Mouse (Mus musculus): ENCODE data around the gene Itga5. TPM values are rescaled to one million over a fixed set of nuclear protein-coding genes. Genes with fewer than 3 reads are reported as not detected.
A peak's percentile ranks its signal among the peaks of the same experiment; 100 is the strongest.
"Not testable (repeated sequence)": the region's sequence is repeated elsewhere in the genome, so short reads cannot be mapped to it uniquely, and the experiment has no call there.

Itga5 gene
- polyA plus RNA-seq (2012; fragmentation: generic; extraction: Trizol), result 104 TPM
- long read RNA-seq, experiment 1, full-length matches to known transcripts, result 16 of 47 reads
- long read RNA-seq, experiment 1, partial matches to known transcripts, result 28 of 47 reads
- long read RNA-seq, experiment 1, other reads (novel, unspliced or antisense), result 3 of 47 reads
- long read RNA-seq, experiment 2, full-length matches to known transcripts, result 633 of 883 reads
- long read RNA-seq, experiment 2, partial matches to known transcripts, result 154 of 883 reads
- long read RNA-seq, experiment 2, other reads (novel, unspliced or antisense), result 96 of 883 reads

- Histone ChIP-seq H3K79me2 (ENCODE audit: control insufficient read depth, insufficient read depth) (peaks cover 56% of the 10 kb centered on the region), H3K36me3 (ENCODE audit: control insufficient read depth, insufficient read depth) (peaks cover 29% of the 10 kb centered on the region), H3K79me3 (ENCODE audit: low read depth) (peaks cover 46% of the 10 kb centered on the region), H3K27me3 (ENCODE audit: control insufficient read depth, insufficient read depth, insufficient read length) (no peaks in the 10 kb centered on the region), H3ac (ENCODE audit: control insufficient read depth, insufficient read length, low read depth) (peak within 1 kb of the TSS; percentile 98), H3K4me3 (ENCODE audit: insufficient read depth, poor library complexity, severe bottlenecking) (peak within 1 kb of the TSS; percentile 99)
- TF ChIP-seq CTCF (IDR thresholded peaks at IDR 0.05; ENCODE audit: control insufficient read depth, insufficient read depth, insufficient read length), result no peak
- peak; percentile 33 for TF ChIP-seq MAX (IDR thresholded peaks at IDR 0.05)
- no peak for TF ChIP-seq MYOD1 (IDR thresholded peaks at IDR 0.05; ENCODE audit: control insufficient read depth, insufficient read length, low read depth)
These were observed at the start of gene Itga5 for GRCm38 (mm10) chr15:103366376-103367149. TSS of gene Itga5 (minus strand) at chr15:103366763.

- not testable (repeated sequence) for H3K36me3 ChIP-seq (ENCODE audit: control insufficient read depth, insufficient read depth); H3ac ChIP-seq (ENCODE audit: control insufficient read depth, insufficient read length, low read depth); H3K79me2 ChIP-seq (ENCODE audit: control insufficient read depth, insufficient read depth); H3K27me3 ChIP-seq (ENCODE audit: control insufficient read depth, insufficient read depth, insufficient read length); H3K79me3 ChIP-seq (ENCODE audit: low read depth); H3K4me3 ChIP-seq (ENCODE audit: insufficient read depth, poor library complexity, severe bottlenecking)
These were observed 39.0 kb upstream of the Itga5 start for GRCm38 (mm10) chr15:103405586-103405985.

DNA sequence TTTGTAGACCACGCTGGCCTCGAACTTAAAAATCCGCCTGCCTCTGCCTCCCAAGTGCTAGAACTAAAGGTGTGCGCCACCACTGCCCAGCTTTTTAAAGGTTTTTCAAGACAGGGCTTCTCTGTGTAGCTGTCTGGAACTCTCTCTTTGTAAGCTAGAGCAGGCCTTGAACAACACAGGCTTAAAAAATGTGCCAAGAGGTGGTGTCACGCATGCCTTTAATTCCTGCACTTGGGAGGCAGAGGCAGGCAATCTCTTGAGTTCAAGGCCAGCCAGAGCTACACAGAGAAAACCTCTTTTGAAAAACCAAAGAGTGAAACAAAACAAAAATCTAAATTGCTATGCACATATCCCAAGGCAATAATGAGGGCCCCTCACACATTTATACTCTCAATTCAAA, 34.8 kb upstream of the Itga5 start:
- no peak overlapping the region for H3K4me3 ChIP-seq (ENCODE audit: insufficient read depth, poor library complexity, severe bottlenecking)
- H3K36me3 ChIP-seq (ENCODE audit: control insufficient read depth, insufficient read depth), result no peaks in the 10 kb centered on the region
- H3K27me3 ChIP-seq (ENCODE audit: control insufficient read depth, insufficient read depth, insufficient read length), result no peaks in the 10 kb centered on the region
- H3K79me3 ChIP-seq (ENCODE audit: low read depth), result no peaks in the 10 kb centered on the region
- H3K79me2 ChIP-seq (ENCODE audit: control insufficient read depth, insufficient read depth), result no peaks in the 10 kb centered on the region
- H3ac ChIP-seq (ENCODE audit: control insufficient read depth, insufficient read length, low read depth), result no peak overlapping the region
- TF ChIP-seq MAX (IDR thresholded peaks at IDR 0.05) (no peak), CTCF (IDR thresholded peaks at IDR 0.05; ENCODE audit: control insufficient read depth, insufficient read depth, insufficient read length) (no peak), MYOD1 (IDR thresholded peaks at IDR 0.05; ENCODE audit: control insufficient read depth, insufficient read length, low read depth) (no peak), FOSL1 (IDR thresholded peaks at IDR 0.05; ENCODE audit: insufficient read depth, low read length, poor library complexity, severe bottlenecking) (no peak), MYOG (IDR thresholded peaks at IDR 0.05; ENCODE audit: control insufficient read depth, extremely low read depth, insufficient read length) (no peak), CEBPB (IDR thresholded peaks at IDR 0.05; ENCODE audit: low read depth) (no peak), USF1 (IDR thresholded peaks at IDR 0.05; ENCODE audit: low read depth) (no peak)

DNA sequence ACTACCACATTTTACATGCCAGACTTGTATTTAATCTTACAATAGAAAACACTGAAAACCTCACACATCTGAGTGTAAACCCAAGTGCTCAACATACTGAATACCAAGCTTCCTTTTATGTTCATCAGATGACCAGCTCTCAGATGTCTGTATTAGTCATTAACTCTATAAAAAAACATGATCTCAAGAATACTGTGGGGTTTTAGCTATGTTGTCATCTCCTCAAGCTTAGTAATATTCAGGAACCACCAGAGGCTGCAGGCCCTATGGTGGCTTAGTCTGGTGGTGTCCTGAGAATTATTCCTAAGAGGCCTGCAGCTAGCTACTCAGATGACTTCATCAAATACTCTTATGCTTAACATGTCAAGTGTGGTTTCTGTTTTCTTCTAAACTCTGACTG, 27.0 kb upstream of the Itga5 start:
- Histone ChIP-seq H3ac (ENCODE audit: control insufficient read depth, insufficient read length, low read depth) (no peak overlapping the region), H3K79me3 (ENCODE audit: low read depth) (no peaks in the 10 kb centered on the region)

GRCm38 (mm10) chr15:103388556-103389145, 22.1 kb upstream of the Itga5 start:
- TF ChIP-seq MYOD1 (IDR thresholded peaks at IDR 0.05; ENCODE audit: control insufficient read depth, insufficient read length, low read depth), result no peak
- TF ChIP-seq CTCF (IDR thresholded peaks at IDR 0.05; ENCODE audit: control insufficient read depth, insufficient read depth, insufficient read length), result peak; percentile 60
- no peak for TF ChIP-seq MYOG (IDR thresholded peaks at IDR 0.05; ENCODE audit: control insufficient read depth, extremely low read depth, insufficient read length)
- TF ChIP-seq USF1 (IDR thresholded peaks at IDR 0.05; ENCODE audit: low read depth), result no peak
- TF ChIP-seq FOSL1 (IDR thresholded peaks at IDR 0.05; ENCODE audit: insufficient read depth, low read length, poor library complexity, severe bottlenecking), result no peak
- peak; percentile 44 for TF ChIP-seq MAX (IDR thresholded peaks at IDR 0.05)
- no peak for TF ChIP-seq CEBPB (IDR thresholded peaks at IDR 0.05; ENCODE audit: low read depth)
- Histone ChIP-seq H3K36me3 (ENCODE audit: control insufficient read depth, insufficient read depth) (no peaks in the 10 kb centered on the region), H3K79me2 (ENCODE audit: control insufficient read depth, insufficient read depth) (no peaks in the 10 kb centered on the region), H3K79me3 (ENCODE audit: low read depth) (no peaks in the 10 kb centered on the region), H3ac (ENCODE audit: control insufficient read depth, insufficient read length, low read depth) (no peak overlapping the region), H3K27me3 (ENCODE audit: control insufficient read depth, insufficient read depth, insufficient read length) (no peaks in the 10 kb centered on the region), H3K4me3 (ENCODE audit: insufficient read depth, poor library complexity, severe bottlenecking) (no peak overlapping the region)

More for the DNA sequence above, 27.0 kb upstream of the Itga5 start:
- Histone ChIP-seq H3K27me3 (ENCODE audit: control insufficient read depth, insufficient read depth, insufficient read length) (no peaks in the 10 kb centered on the region), H3K36me3 (ENCODE audit: control insufficient read depth, insufficient read depth) (no peaks in the 10 kb centered on the region), H3K4me3 (ENCODE audit: insufficient read depth, poor library complexity, severe bottlenecking) (no peak overlapping the region), H3K79me2 (ENCODE audit: control insufficient read depth, insufficient read depth) (no peaks in the 10 kb centered on the region)
- TF ChIP-seq CEBPB (IDR thresholded peaks at IDR 0.05; ENCODE audit: low read depth), result no peak
- no peak for TF ChIP-seq CTCF (IDR thresholded peaks at IDR 0.05; ENCODE audit: control insufficient read depth, insufficient read depth, insufficient read length)
- TF ChIP-seq MAX (IDR thresholded peaks at IDR 0.05), result no peak
- TF ChIP-seq USF1 (IDR thresholded peaks at IDR 0.05; ENCODE audit: low read depth), result peak; percentile 54
- no peak for TF ChIP-seq MYOD1 (IDR thresholded peaks at IDR 0.05; ENCODE audit: control insufficient read depth, insufficient read length, low read depth)
- TF ChIP-seq FOSL1 (IDR thresholded peaks at IDR 0.05; ENCODE audit: insufficient read depth, low read length, poor library complexity, severe bottlenecking), result peak; percentile 12
